Mouse (Mus musculus) ES-Bruce4 (cell line): ENCODE measurements around the gene Cnpy1.

Source experiments
- EP300 ChIP-seq: IDR thresholded peaks from 2 replicates; pipeline ENCODE4 v1.6.1; 2011; ENCODE audit warnings: low read depth, low read length; ENCODE audit not compliant: insufficient read depth
- POLR2A ChIP-seq: IDR thresholded peaks from one replicate; pipeline ENCODE4 v1.8.1; 2011; ENCODE audit warnings: low read length; ENCODE audit not compliant: insufficient read depth

DNA sequence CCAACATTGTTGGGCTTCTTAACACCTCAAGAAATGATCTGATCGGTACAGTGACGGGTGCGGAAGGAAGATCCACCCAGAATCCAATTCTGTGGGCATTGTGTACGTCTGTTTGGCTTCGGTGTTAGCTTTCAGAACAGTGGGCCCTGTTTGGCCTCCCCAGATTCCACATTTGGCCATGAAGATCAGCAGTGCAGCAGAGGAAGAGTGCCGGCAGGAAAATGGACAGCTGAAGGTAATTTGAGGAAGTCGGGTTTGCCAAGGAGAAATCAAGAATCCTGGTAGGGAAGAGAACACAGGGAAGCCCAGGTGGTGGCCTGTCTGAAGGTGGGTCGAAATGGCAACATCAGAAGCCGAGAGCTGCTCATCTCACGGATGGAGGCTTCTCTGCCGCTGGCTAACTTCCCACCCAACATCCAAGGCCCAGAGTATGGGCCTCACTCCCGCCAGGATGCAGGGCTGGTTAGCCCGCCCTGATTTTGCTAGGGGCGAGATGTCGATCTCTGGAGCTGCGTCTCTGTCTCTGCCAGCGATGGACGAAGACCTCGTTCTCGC, 84.1 kb downstream of the Cnpy1 start:
- no peak for TF ChIP-seq EP300
- TF ChIP-seq POLR2A, result no peak
